Mouse (Mus musculus) layer of hippocampus, adult 9-11 months (tissue): ENCODE results near the gene Tmem131.
A peak's percentile ranks its signal among the peaks of the same experiment; 100 is the strongest.

Experiments used
- DNase-seq: peaks from one replicate; pipeline ENCODE4 v3.0.0; 2022

Tmem131 gene

GRCm38 (mm10) chr1:36879154-36879553, 64.3 kb downstream of the Tmem131 start:
- DNase-seq, result peak; percentile 27

GRCm38 (mm10) chr1:36877126-36877525, 66.3 kb downstream of the Tmem131 start:
- no peak for DNase-seq

- no peak for DNase-seq
Observed at GRCm38 (mm10) chr1:36874874-36875561, 68.4 kb downstream of the Tmem131 start.

GRCm38 (mm10) chr1:36871238-36871637, 72.2 kb downstream of the Tmem131 start:
- no peak for DNase-seq

- DNase-seq, result no peak
Observed at GRCm38 (mm10) chr1:36870518-36870917, 72.9 kb downstream of the Tmem131 start.

- peak; percentile 67 for DNase-seq
Observed at GRCm38 (mm10) chr1:36864757-36865156, 78.7 kb downstream of the Tmem131 start.

GRCm38 (mm10) chr1:36861775-36862174, 81.7 kb downstream of the Tmem131 start:
- no peak for DNase-seq

GRCm38 (mm10) chr1:36860876-36861275, 82.6 kb downstream of the Tmem131 start:
- no peak for DNase-seq

- DNase-seq, result no peak
Observed at GRCm38 (mm10) chr1:36860431-36860849, 83.0 kb downstream of the Tmem131 start.

GRCm38 (mm10) chr1:36857081-36857480, 86.4 kb downstream of the Tmem131 start:
- no peak for DNase-seq

- no peak for DNase-seq
Observed at GRCm38 (mm10) chr1:36854198-36854765, 89.2 kb downstream of the Tmem131 start.

GRCm38 (mm10) chr1:36852085-36852484, 91.4 kb downstream of the Tmem131 start:
- DNase-seq, result no peak

- no peak for DNase-seq
Observed at GRCm38 (mm10) chr1:36851392-36851791, 92.1 kb downstream of the Tmem131 start.

- no peak for DNase-seq
Observed at GRCm38 (mm10) chr1:36848036-36848435, 95.4 kb downstream of the Tmem131 start.

- no peak for DNase-seq
Observed at GRCm38 (mm10) chr1:36847276-36847675, 96.2 kb downstream of the Tmem131 start.

GRCm38 (mm10) chr1:36845031-36845430, 98.4 kb downstream of the Tmem131 start:
- DNase-seq, result no peak

GRCm38 (mm10) chr1:36841806-36842205, 101.7 kb downstream of the Tmem131 start:
- no peak for DNase-seq

- DNase-seq, result no peak
Observed at GRCm38 (mm10) chr1:36840959-36841358, 102.5 kb downstream of the Tmem131 start.

- no peak for DNase-seq
Observed at GRCm38 (mm10) chr1:36839858-36840257, 103.6 kb downstream of the Tmem131 start.

GRCm38 (mm10) chr1:36836274-36836954, 107.1 kb downstream of the Tmem131 start:
- no peak for DNase-seq

GRCm38 (mm10) chr1:36835593-36835992, 107.9 kb downstream of the Tmem131 start:
- no peak for DNase-seq

- DNase-seq, result no peak
Observed at GRCm38 (mm10) chr1:36834090-36834489, 109.4 kb downstream of the Tmem131 start.

- DNase-seq, result no peak
Observed at GRCm38 (mm10) chr1:36830913-36831866, 112.3 kb downstream of the Tmem131 start.
